Mouse (Mus musculus) liver, postnatal 0 days (tissue): ENCODE results near the gene Rrnad1. TPM values are rescaled to one million over a fixed set of nuclear protein-coding genes. Genes with fewer than 3 reads are reported as not detected.

Experiments used
- ATAC-seq: fragments of 200-750 bp; cut with Nextera tagmentation; 2 replicates; pipeline ENCODE4 v1.8.0; 2017; ENCODE audit warnings: mild to moderate bottlenecking, moderate library complexity
- DNase-seq: peaks from one replicate; pipeline ENCODE4 v3.0.0-alpha.2; 2016
- H3K27ac ChIP-seq: fragments of 300-500 bp; sonication (generic); 2 replicates; pipeline ENCODE4 v1.5.1; 2014; ENCODE audit warnings: antibody characterized with exemption, moderate library complexity, mild to moderate bottlenecking, low read depth
- H3K27me3 ChIP-seq: fragments of 300-500 bp; sonication (generic); 2 replicates; pipeline ENCODE4 v1.6.1; 2014; ENCODE audit warnings: low read length, control low read depth, mixed read lengths; ENCODE audit not compliant: insufficient read depth
- H3K36me3 ChIP-seq: fragments of 300-500 bp; sonication (generic); replicated peaks from 2 replicates; pipeline ENCODE4 v1.6.1; 2014; ENCODE audit warnings: mild to moderate bottlenecking, control low read depth, low read length, moderate library complexity, mixed read lengths; ENCODE audit not compliant: insufficient read depth
- H3K4me1 ChIP-seq: fragments of 300-500 bp; sonication (generic); 2 replicates; pipeline ENCODE4 v1.6.1; 2014; ENCODE audit warnings: antibody characterized with exemption, mild to moderate bottlenecking, control low read depth; ENCODE audit not compliant: insufficient read depth
- H3K4me2 ChIP-seq: fragments of 300-500 bp; sonication (generic); 2 replicates; pipeline ENCODE4 v1.6.1; 2014; ENCODE audit warnings: low read depth, mild to moderate bottlenecking, low read length, moderate library complexity, mixed read lengths
- H3K4me3 ChIP-seq: fragments of 300-500 bp; sonication (generic); 2 replicates; pipeline ENCODE4 v1.5.1; 2014; ENCODE audit warnings: low read depth, low read length
- H3K9ac ChIP-seq: fragments of 300-500 bp; sonication (generic); replicated peaks from 2 replicates; pipeline ENCODE4 v1.6.1; 2014; ENCODE audit warnings: mild to moderate bottlenecking, moderate library complexity
- H3K9me3 ChIP-seq: fragments of 300-500 bp; sonication (generic); 2 replicates; pipeline ENCODE4 v1.6.1; 2016; ENCODE audit warnings: mild to moderate bottlenecking, control low read depth, low read length, mixed read lengths
- CTCF ChIP-seq: sonication (generic); IDR thresholded peaks from 2 replicates; pipeline ENCODE4 v1.5.1; 2016; ENCODE audit warnings: antibody characterized with exemption, low read depth
- EP300 ChIP-seq: IDR thresholded peaks from 2 replicates; pipeline ENCODE4 v1.6.1; 2016; ENCODE audit warnings: antibody characterized with exemption, low read depth, mild to moderate bottlenecking
- WGBS: fragments of 180-500 bp; shearing (Covaris S2); extraction: QIAGEN DNeasy Blood & Tissue Kit; methylation state at CpG from one replicate; pipeline ENCODE4 v1.1.7; 2014; ENCODE audit not compliant: insufficient replicate concordance; 5-methylcytosine and 5-hydroxymethylcytosine counted together
- polyA plus RNA-seq: library from polyadenylated mRNA; unstranded; fragments of >200 nt; fragmentation: Nextera tagmentation; extraction: Ambion mirVana; gene quantifications from 2 replicates; pipeline ENCODE4 v1.2.1, GENCODE M21; 2015

Gene Rrnad1
- polyA plus RNA-seq, 1 experiment from 2014 or later, result 4.3 TPM

GRCm38 (mm10) chr3:87951946-87952345 lies 21.4 kb upstream of the Rrnad1 start:
- DNase-seq, result no peak
- ATAC-seq, result no peak
- Histone ChIP-seq H3K9ac (no peak overlapping the region), H3K4me1 (peaks cover 11% of the 10 kb centered on the region), H3K36me3 (no peaks in the 10 kb centered on the region), H3K27me3 (peaks cover 67% of the 10 kb centered on the region), H3K9me3 (no peaks in the 10 kb centered on the region), H3K4me2 (0 out of 2 replicates have a peak overlapping the region, but pooled peaks have one; percentile 47), H3K4me3 (0 out of 2 replicates have a peak overlapping the region, but pooled peaks have one; percentile 4), H3K27ac (no peak overlapping the region)
- TF ChIP-seq CTCF, result no peak
- TF ChIP-seq EP300, result no peak
- 10% methylated on average over 12 of the region's 12 CpGs for WGBS

DNA sequence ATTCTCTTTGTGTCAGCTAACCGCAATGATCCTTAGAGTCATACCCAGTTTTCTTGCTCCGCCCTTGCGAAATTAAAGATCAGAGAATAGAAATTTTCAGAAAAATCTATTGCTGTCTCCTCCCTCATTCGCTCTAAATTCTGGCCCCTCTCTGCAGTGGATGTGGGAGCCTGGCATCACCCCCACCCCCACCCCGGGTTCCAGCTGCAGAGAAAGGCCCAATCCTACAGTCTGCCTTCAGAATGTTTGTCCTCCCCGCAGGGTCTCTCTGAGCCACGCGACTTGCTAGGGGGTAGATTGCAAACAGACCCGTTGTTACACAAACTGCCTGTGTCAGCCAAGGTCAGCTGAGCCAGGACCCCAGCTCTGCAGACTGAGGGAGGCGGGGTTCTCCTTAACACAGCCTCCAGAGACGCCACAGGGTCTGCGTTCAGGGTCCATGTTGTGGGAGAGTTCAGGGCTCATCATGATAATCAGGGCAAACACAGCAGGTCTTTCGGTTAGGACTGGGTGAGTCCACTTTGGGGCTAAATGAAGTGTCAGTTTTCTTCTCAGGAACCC lies 19.5 kb upstream of the Rrnad1 start:
- no peak for DNase-seq
- TF ChIP-seq CTCF, result no peak
- TF ChIP-seq EP300, result no peak
- H3K36me3 ChIP-seq, result no peaks in the 10 kb centered on the region
- peaks cover 80% of the 10 kb centered on the region for H3K27me3 ChIP-seq
- no peak overlapping the region for H3K27ac ChIP-seq
- no peak overlapping the region for H3K9ac ChIP-seq
- peaks cover 11% of the 10 kb centered on the region for H3K4me1 ChIP-seq
- H3K4me2 ChIP-seq, result no peak overlapping the region
- no peak overlapping the region for H3K4me3 ChIP-seq
- H3K9me3 ChIP-seq, result no peaks in the 10 kb centered on the region
- no peak for ATAC-seq
- WGBS, result 12% methylated on average over 13 of the region's 13 CpGs

- no peak for TF ChIP-seq EP300
- no peak for TF ChIP-seq CTCF
- Histone ChIP-seq H3K9ac (no peak overlapping the region), H3K4me3 (no peak overlapping the region), H3K36me3 (no peaks in the 10 kb centered on the region), H3K4me2 (no peak overlapping the region), H3K4me1 (peaks cover 11% of the 10 kb centered on the region), H3K27me3 (peaks cover 80% of the 10 kb centered on the region), H3K9me3 (no peaks in the 10 kb centered on the region), H3K27ac (no peak overlapping the region)
- WGBS, result 17% methylated on average over 16 of the region's 16 CpGs
- DNase-seq, result no peak
- ATAC-seq, result no peak
These were observed 18.9 kb upstream of the Rrnad1 start for GRCm38 (mm10) chr3:87949266-87949954.

DNA sequence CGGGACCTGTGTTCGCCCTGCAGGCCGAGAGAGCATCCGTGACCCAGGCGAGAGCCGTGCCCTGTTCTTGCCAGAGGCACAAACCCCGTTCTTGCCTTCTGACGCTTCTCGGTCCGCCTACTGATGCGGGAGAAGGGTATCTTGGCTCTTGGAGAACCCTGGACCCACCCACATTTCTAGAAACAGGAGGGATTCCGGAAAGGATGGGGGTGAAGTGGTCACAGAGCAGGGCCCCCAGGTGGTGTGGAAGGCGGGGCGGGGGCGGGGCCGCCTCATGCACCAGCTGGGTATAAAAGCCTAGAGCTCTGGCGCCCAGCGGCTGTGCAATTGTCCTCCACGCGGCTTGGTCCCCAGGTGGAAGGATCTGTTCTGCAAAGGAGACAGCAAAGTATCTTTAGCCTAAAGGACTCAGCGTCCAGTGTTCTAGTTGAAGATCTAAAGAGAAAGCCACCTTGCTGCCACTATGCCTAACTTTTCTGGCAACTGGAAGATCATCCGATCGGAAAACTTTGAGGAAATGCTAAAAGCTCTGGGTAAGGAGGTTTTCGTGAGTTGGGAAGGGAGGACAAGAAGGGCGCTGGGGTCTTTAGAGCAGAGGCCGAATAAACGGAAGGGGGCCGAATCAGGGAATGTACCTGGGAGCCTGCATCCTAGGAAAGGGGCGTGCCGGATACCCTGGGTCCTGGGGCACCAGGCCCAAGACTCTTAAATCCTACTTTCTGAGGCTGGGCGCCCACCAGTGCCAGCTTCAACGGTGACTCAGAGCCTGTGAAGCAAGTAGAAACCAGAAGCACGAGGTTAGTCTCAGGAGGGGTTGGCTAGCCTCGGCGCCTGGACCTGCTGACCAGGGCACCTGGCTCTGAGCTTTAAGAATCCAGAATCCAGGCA lies 18.1 kb upstream of the Rrnad1 start, which contains the start of gene Crabp2:
Gene Crabp2, plus strand, starts transcription at position 289 of the 888 bp plus-strand sequence.
- no peak within 1 kb of the TSS for H3K27ac ChIP-seq
- H3K27me3 ChIP-seq, result peaks cover 75% of the 10 kb centered on the region
- peak within 1 kb of the TSS; percentile 26; the same call in 1 of the 2 replicates for H3K4me2 ChIP-seq
- no peak for DNase-seq
- H3K9me3 ChIP-seq, result no peaks in the 10 kb centered on the region
- TF ChIP-seq CTCF (no peak), EP300 (no peak)
- H3K4me3 ChIP-seq, result peak within 1 kb of the TSS; percentile 19; the same call in 1 of the 2 replicates
- 4% methylated on average over 35 of the region's 35 CpGs for WGBS
- no peaks in the 10 kb centered on the region for H3K36me3 ChIP-seq
- peaks cover 11% of the 10 kb centered on the region for H3K4me1 ChIP-seq
- no peak for ATAC-seq
- no peak within 1 kb of the TSS; the same call in 1 of the 2 replicates for H3K9ac ChIP-seq

GRCm38 (mm10) chr3:87947811-87948199 lies 17.3 kb upstream of the Rrnad1 start:
- no peak overlapping the region for H3K27ac ChIP-seq
- no peaks in the 10 kb centered on the region for H3K9me3 ChIP-seq
- H3K4me2 ChIP-seq, result peak overlapping the region; percentile 26; the same call in 1 of the 2 replicates
- peaks cover 67% of the 10 kb centered on the region for H3K27me3 ChIP-seq
- DNase-seq (no peak), ATAC-seq (no peak)
- no peak overlapping the region; the same call in 1 of the 2 replicates for H3K9ac ChIP-seq
- 3% methylated on average over 17 of the region's 17 CpGs for WGBS
- peak overlapping the region; percentile 5; the same call in 1 of the 2 replicates for H3K4me3 ChIP-seq
- TF ChIP-seq CTCF (no peak), EP300 (no peak)
- no peaks in the 10 kb centered on the region for H3K36me3 ChIP-seq
- peaks cover 11% of the 10 kb centered on the region for H3K4me1 ChIP-seq
